Mouse (Mus musculus) midbrain, postnatal 0 days (tissue): ENCODE results near the gene Ccdc32. TPM values are rescaled to one million over a fixed set of nuclear protein-coding genes. Genes with fewer than 3 reads are reported as not detected.

ENCODE experiments used
- ATAC-seq: fragments of 200-750 bp; cut with Nextera tagmentation; 2 replicates; pipeline ENCODE4 v1.8.0; 2017; ENCODE audit warnings: moderate number of reproducible peaks, mild to moderate bottlenecking, moderate TSS enrichment, moderate library complexity; ENCODE audit not compliant: low FRiP score
- DNase-seq: peaks from one replicate; pipeline ENCODE4 v3.0.0-alpha.2; 2015; ENCODE audit warnings: low spot score
- H3K27ac ChIP-seq: fragments of 300-500 bp; sonication (generic); 2 replicates; pipeline ENCODE4 v1.5.1; 2014; ENCODE audit warnings: low read depth, mild to moderate bottlenecking, low read length, mixed read lengths
- H3K27me3 ChIP-seq: fragments of 300-500 bp; sonication (generic); 2 replicates; pipeline ENCODE4 v1.6.1; 2014; ENCODE audit warnings: low read length, control low read depth, mixed read lengths; ENCODE audit not compliant: insufficient read depth
- H3K36me3 ChIP-seq: fragments of 300-500 bp; sonication (generic); 2 replicates; pipeline ENCODE4 v1.6.1; 2014; ENCODE audit warnings: low read length, control low read depth, mixed read lengths; ENCODE audit not compliant: insufficient read depth
- H3K4me1 ChIP-seq: fragments of 300-500 bp; sonication (generic); 2 replicates; pipeline ENCODE4 v1.6.1; 2014; ENCODE audit warnings: mild to moderate bottlenecking, control low read depth, antibody characterized with exemption, low read length, mixed read lengths; ENCODE audit not compliant: insufficient read depth
- H3K4me2 ChIP-seq: fragments of 300-500 bp; sonication (generic); 2 replicates; pipeline ENCODE4 v1.6.1; 2014; ENCODE audit warnings: low read depth, mild to moderate bottlenecking, low read length, mixed read lengths; ENCODE audit not compliant: poor library complexity, severe bottlenecking
- H3K4me3 ChIP-seq: fragments of 300-500 bp; sonication (generic); 2 replicates; pipeline ENCODE4 v1.5.1; 2014; ENCODE audit warnings: low read depth, mild to moderate bottlenecking, low read length, moderate library complexity
- H3K9ac ChIP-seq: fragments of 300-500 bp; sonication (generic); replicated peaks from 2 replicates; pipeline ENCODE4 v1.6.1; 2014; ENCODE audit warnings: mild to moderate bottlenecking, low read length, moderate library complexity, mixed read lengths; ENCODE audit not compliant: poor library complexity, severe bottlenecking
- H3K9me3 ChIP-seq: fragments of 300-500 bp; sonication (generic); 2 replicates; pipeline ENCODE4 v1.6.1; 2016; ENCODE audit warnings: low read length, control low read depth
- CTCF ChIP-seq: IDR thresholded peaks from 2 replicates; pipeline ENCODE4 v1.5.1; 2016; ENCODE audit warnings: antibody characterized with exemption, mild to moderate bottlenecking
- WGBS: fragments of 180-500 bp; shearing (Covaris S2); extraction: QIAGEN DNeasy Blood & Tissue Kit; methylation state at CpG from one replicate; pipeline ENCODE4 v1.1.7; 2014; 5-methylcytosine and 5-hydroxymethylcytosine counted together
- polyA plus RNA-seq: library from polyadenylated mRNA; unstranded; fragments of >200 nt; fragmentation: Nextera tagmentation; extraction: Ambion mirVana; gene quantifications from 2 replicates; pipeline ENCODE4 v1.2.1, GENCODE M21; 2015
- total RNA-seq: library from RNA; depleted of rRNA; stranded (reverse); fragments of >200 nt; gene quantifications from 2 replicates; pipeline ENCODE4 v1.2.3, GENCODE M21; 2014

Gene Ccdc32
- total and polyA plus RNA-seq, 2 experiments from 2014 or later = 26.5 to 49.4 TPM

GRCm38 (mm10) chr2:119009376-119009775 is 19.8 kb downstream of the Ccdc32 start:
- H3K4me1 ChIP-seq = no peaks in the 10 kb centered on the region
- H3K27ac ChIP-seq = no peak overlapping the region
- no peak for DNase-seq
- no peak overlapping the region for H3K4me3 ChIP-seq
- no peak for ATAC-seq
- no peak overlapping the region for H3K9ac ChIP-seq
- TF ChIP-seq CTCF = no peak
- 93% methylated on average over 2 of the region's 2 CpGs for WGBS
- H3K36me3 ChIP-seq = no peaks in the 10 kb centered on the region
- no peak overlapping the region for H3K4me2 ChIP-seq
- H3K27me3 ChIP-seq = no peaks in the 10 kb centered on the region
- H3K9me3 ChIP-seq = no peaks in the 10 kb centered on the region

GRCm38 (mm10) chr2:119006886-119007285 is 22.3 kb downstream of the Ccdc32 start:
- Histone ChIP-seq H3K4me3 (no peak overlapping the region), H3K27ac (no peak overlapping the region), H3K9me3 (no peaks in the 10 kb centered on the region), H3K36me3 (no peaks in the 10 kb centered on the region), H3K4me1 (no peaks in the 10 kb centered on the region), H3K4me2 (no peak overlapping the region), H3K27me3 (no peaks in the 10 kb centered on the region), H3K9ac (no peak overlapping the region)
- no peak for TF ChIP-seq CTCF
- DNase-seq (no peak), ATAC-seq (no peak)
- 92% methylated on average over 7 of the region's 7 CpGs for WGBS

GRCm38 (mm10) chr2:118999025-118999639 is 30.1 kb downstream of the Ccdc32 start:
- no peak overlapping the region for H3K4me3 ChIP-seq
- no peak overlapping the region for H3K4me2 ChIP-seq
- H3K27me3 ChIP-seq = no peaks in the 10 kb centered on the region
- ATAC-seq = no peak
- H3K27ac ChIP-seq = no peak overlapping the region
- H3K36me3 ChIP-seq = peaks cover 6% of the 10 kb centered on the region; the same call in 1 of the 2 replicates
- DNase-seq = no peak
- 54% methylated on average over 3 of the region's 3 CpGs for WGBS
- no peak overlapping the region for H3K9ac ChIP-seq
- H3K4me1 ChIP-seq = no peaks in the 10 kb centered on the region
- TF ChIP-seq CTCF = no peak
- H3K9me3 ChIP-seq = no peaks in the 10 kb centered on the region

GRCm38 (mm10) chr2:118998115-118998866 is 30.9 kb downstream of the Ccdc32 start:
- Histone ChIP-seq H3K27ac (no peak overlapping the region), H3K4me1 (no peaks in the 10 kb centered on the region), H3K36me3 (peaks cover 6% of the 10 kb centered on the region; the same call in 1 of the 2 replicates), H3K4me2 (no peak overlapping the region), H3K27me3 (no peaks in the 10 kb centered on the region), H3K9ac (no peak overlapping the region), H3K9me3 (no peaks in the 10 kb centered on the region), H3K4me3 (no peak overlapping the region)
- ATAC-seq = no peak
- WGBS = 80% methylated on average over 6 of the region's 6 CpGs
- DNase-seq = no peak
- no peak for TF ChIP-seq CTCF

- Histone ChIP-seq H3K4me3 (no peak overlapping the region), H3K9ac (no peak overlapping the region), H3K27me3 (no peaks in the 10 kb centered on the region), H3K36me3 (peaks cover 6% of the 10 kb centered on the region; the same call in 1 of the 2 replicates), H3K9me3 (no peaks in the 10 kb centered on the region), H3K4me2 (no peak overlapping the region), H3K4me1 (no peaks in the 10 kb centered on the region), H3K27ac (no peak overlapping the region)
- no peak for TF ChIP-seq CTCF
- no peak for ATAC-seq
- 13% methylated on average over 1 of the region's 1 CpGs for WGBS
- DNase-seq = no peak
Measured at GRCm38 (mm10) chr2:118996798-118997105, 32.4 kb downstream of the Ccdc32 start.
